Mouse (Mus musculus): ENCODE measurements around the gene Cep128.

The Cep128 gene

GRCm38 (mm10) chr12:90954740-90955473, 429.3 kb downstream of the Cep128 start:
- DNase-seq (ENCODE audit: low spot score) = no peak
